Mouse (Mus musculus) retina, postnatal 7 days (tissue): ENCODE results near the gene Fbl.
A peak's percentile ranks its signal among the peaks of the same experiment; 100 is the strongest.
"Not testable (repeated sequence)": the region's sequence is repeated elsewhere in the genome, so short reads cannot be mapped to it uniquely, and the experiment has no call there.

Experiments used
- DNase-seq: peaks from one replicate; pipeline ENCODE4 v3.0.0-alpha.2; 2012; ENCODE audit warnings: low read depth, low spot score

The Fbl gene

DNA sequence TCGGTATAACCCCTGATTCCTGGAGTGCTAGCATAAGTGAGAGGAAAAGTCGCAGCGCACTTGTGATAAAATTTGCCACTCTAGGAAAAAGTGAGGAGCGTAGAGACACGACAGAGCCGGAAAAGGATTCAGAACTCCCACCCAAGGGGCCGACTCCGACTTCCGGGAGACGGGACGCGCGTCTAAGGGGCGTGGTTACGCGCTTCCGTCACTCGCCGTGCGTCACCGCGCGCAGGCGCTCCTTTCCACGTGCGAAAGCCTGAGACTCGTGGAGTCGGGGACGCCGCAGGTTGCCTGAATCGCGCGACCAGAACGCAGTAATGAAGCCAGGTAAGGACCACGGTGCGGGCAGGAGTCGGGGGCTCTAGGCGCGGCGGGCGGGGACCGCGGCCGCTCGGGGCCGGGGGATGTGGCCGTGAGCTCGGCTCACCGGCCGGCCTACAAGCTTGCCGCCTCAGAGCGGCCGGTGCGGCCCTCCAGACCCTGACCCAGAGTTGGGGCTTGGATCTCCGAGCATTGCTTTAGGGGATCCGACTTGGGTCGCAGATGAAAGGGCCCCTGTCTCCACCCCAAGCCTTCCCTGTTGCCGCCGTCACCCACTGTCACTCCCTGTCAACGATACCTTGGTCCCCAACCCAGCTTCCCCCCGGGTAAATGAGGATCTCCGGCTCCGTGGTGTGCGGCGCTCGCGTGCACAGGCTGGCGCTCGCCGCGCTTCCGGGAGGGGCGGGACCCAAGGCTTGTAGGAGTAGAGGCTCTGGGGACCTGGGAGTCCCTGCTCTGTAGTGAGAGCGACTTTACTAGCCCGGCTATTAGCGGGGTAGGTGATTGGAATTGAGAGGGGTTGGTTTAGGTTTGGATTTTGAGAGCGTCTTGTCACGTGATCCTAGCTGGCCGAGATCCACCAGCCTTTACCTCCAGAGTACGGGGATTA is at the start of gene Fbl:
TSS of gene Fbl (plus strand) at position 222 of the 934 bp plus-strand sequence.
- peak; percentile 89 for DNase-seq

- DNase-seq, result no peak
Observed at GRCm38 (mm10) chr7:28129166-28129565, 40.3 kb upstream of the Fbl start, which contains the start of gene 9530053A07Rik. Gene 9530053A07Rik, plus strand, starts transcription at chr7:28129466.

DNA sequence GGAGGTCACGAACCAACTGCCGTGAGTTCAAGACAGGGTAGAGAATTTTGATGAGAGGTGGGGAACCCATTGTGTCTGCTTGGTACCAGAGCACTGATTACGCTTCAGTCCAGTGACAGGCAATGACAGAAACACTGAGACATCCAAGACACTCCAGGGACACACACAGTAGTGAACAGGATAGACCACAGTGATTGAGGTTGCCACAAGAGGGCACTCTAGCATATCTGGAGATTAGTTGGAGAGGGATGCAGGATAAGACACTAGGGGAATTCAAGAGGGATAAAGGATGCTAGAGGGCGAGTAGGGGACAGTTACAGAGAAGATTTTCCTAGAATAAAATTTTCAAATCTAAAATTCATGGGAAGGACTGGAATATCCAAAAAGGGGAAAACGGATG is 31.9 kb upstream of the Fbl start:
- peak; percentile 58 for DNase-seq

GRCm38 (mm10) chr7:28148263-28148662 is 21.2 kb upstream of the Fbl start:
- peak; percentile 56 for DNase-seq

- no peak for DNase-seq
Observed at GRCm38 (mm10) chr7:28149841-28150240, 19.7 kb upstream of the Fbl start.

DNA sequence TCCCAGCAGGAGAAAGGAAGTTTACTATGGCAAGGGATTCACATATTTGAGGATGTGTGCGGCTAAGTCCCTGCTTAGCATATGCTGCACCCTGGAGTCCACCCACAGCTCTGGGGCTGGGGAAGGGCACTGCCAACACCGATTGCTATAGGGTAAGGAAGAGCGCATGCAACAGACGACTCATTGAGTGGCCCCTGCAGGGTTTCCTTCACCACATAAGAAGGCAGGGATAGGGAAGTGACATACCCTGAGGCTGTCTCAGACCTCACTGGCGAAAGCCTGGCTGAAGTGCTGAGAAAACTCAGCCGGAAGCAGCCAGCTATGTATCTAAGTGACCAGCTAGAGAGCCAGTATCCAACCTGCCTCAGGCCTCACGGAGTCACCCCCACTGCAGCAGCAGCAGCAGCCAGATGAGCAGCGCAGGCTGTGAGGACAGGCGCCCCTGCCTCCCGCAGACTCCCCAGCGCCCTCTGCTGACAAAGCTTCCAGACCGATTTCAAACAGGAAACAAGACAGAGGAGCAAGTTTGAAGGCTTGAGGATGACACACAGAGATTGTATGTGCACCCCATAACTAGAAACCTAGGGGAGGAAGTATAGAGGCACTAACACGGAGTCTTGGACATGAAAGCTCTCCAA is 17.8 kb upstream of the Fbl start:
- no peak for DNase-seq

GRCm38 (mm10) chr7:28153595-28153994 is 15.9 kb upstream of the Fbl start:
- not testable (repeated sequence) for DNase-seq

DNA sequence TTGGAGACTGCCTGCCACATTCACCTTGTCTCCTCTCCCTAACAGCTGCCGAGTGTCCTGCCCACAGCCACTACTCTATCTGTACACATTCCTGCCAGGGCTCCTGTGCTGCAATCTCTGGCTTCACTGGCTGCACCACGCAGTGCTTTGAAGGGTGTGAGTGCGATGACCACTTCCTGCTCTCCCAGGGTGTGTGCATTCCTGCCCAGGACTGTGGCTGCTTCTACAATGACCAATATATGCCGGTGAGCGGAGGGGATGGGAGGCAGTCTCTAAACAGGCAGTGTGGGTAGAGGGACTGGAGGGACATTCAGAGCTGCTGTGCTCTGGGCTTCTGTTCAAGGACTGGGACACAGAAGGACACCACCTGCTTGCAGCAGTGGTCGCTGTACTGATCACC is 10.2 kb upstream of the Fbl start:
- no peak for DNase-seq

GRCm38 (mm10) chr7:28159893-28160292 is 9.6 kb upstream of the Fbl start:
- DNase-seq, result no peak

DNA sequence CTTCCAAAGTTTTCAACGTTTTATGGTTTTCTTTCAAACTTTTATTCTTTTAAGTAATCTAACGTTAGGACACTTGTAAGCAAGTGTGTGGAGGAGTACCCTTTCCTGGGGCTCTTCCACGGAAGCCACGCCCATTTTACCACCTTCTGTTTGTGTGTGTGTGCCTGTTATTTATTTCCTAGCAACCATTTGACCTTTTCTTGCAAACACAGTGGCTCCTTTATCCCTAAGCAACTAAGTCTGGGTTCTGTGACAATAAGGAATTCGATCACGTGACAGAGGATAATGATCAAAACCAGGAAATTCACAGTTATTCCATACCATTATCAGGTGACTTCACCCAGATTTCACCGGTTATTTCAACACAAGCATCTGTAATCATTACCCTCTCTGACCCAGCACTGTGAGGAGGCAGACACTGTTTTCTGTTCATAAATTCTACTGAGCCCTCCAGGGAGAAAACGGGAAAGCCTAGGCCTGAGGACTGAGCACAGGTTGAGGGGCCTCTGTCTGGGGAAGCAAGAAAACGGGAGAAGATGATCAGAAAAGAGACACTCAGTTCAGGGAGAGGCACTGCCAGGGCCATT is 8.3 kb upstream of the Fbl start:
- DNase-seq, result no peak

DNA sequence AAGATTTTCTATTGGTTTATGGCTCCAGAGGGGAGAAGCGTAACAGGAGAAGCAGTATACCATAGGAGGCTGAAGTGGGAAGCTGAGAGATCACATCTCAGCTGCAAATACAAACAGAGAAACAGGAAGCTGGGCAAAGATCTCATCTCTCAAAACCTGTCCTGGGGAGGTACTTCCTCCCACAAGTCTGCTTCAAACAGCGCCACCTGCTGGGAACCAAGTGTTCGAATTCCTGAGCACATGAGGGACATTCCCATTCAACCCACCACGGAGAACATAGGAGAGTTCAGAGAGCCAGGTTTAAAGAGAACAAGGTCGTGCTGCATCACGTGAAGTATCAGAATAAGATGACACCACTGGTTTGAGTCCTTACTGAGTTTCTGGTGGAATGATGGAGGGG is 4.1 kb upstream of the Fbl start:
- DNase-seq, result no peak

DNA sequence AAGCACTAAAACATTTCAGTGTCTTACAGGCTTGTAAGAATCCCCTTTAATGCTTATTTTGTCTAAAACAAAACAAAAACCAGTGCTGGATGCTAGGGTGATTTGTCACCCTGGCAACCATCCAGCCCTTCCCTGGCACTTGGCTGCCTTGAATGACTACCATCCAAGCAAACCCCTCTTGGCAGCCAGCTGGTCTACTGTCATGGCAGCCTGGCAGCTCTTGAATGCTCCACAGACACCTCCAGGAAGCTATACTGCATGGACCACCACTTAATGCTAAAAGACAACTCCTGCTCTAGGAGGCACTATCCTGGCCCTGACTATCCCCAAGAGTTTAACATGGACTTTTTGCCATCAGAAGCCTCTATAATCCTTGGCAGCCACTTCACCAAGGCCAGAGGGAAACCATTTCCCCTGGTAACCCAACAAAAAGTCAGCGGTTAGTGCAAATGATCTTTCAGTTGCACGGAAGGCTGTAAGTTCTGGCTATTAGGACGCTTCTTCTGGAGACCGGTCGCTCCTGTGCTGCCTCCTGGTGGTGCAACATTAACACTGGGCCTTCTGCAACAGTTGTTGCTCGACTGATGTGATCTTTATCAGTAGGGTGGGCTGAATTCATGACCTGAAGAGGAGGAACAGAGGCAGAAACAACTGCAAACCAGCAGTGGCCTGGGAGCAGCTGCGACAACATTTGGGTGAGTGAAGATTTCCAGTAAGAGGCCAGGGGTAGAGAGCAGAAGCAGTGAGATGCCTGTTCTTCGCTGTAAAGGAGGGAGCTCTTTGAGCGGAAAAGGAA is 992 bp upstream of the Fbl start:
- no peak for DNase-seq

- DNase-seq, result no peak
Observed at GRCm38 (mm10) chr7:28175358-28175757, 5.8 kb downstream of the Fbl start.

DNA sequence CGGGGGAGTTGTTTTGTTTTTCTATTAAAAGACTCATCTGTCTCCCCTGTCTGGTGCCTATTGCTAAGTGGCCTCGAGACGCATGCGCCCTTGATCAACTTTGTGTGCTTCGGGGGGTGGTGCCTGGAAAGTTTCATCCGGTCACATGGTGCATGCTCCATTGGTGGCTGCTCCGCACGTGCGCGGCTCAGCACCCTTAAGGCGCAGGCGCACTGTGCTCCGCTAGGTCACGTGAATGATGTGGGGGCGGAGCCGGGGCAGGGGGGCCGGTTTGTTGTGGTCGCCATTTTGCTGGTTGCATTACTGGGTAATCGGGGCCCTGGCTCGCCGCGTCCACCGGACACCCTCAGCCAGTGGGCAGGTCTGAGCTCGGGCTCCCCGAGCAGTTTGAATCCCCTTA is 9.7 kb downstream of the Fbl start, which contains the start of gene Dyrk1b:
TSS of gene Dyrk1b (plus strand) at position 242 of the 400 bp plus-strand sequence.
- DNase-seq, result peak; percentile 99

- peak; percentile 93 for DNase-seq
Observed at GRCm38 (mm10) chr7:28179741-28180377, 10.3 kb downstream of the Fbl start.

- no peak for DNase-seq
Observed at GRCm38 (mm10) chr7:28180890-28181289, 11.4 kb downstream of the Fbl start.

- no peak for DNase-seq
Observed at GRCm38 (mm10) chr7:28181376-28181775, 11.9 kb downstream of the Fbl start.

DNA sequence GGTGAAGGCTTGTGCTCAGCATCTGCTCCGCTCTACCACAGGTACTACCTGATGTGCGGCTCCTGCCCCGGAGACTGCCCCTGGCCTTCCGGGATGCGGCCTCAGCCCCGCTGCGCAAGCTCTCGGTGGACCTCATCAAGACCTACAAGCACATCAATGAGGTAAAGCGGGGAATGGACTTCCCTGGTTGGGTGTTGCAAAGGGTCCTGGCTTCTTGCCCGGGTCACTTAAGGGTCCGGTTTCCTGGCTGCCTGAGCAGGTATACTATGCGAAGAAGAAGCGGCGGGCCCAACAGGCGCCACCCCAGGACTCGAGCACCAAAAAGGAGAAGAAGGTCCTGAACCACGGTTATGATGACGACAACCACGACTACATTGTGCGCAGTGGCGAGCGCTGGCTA is 12.8 kb downstream of the Fbl start:
- DNase-seq, result no peak

- DNase-seq, result no peak
Observed at GRCm38 (mm10) chr7:28185884-28186283, 16.4 kb downstream of the Fbl start.

GRCm38 (mm10) chr7:28186631-28187030 is 17.1 kb downstream of the Fbl start:
- no peak for DNase-seq

GRCm38 (mm10) chr7:28191489-28191888 is 22.0 kb downstream of the Fbl start:
- DNase-seq, result no peak
